Mouse (Mus musculus): ENCODE measurements at regions not wholly inside any gene's neighbourhood (a gene's known extent, or its start where the extent isn't known, plus 50 kb on each side); places are given as distances from the start of the nearest gene placed in this dataset.

DNA sequence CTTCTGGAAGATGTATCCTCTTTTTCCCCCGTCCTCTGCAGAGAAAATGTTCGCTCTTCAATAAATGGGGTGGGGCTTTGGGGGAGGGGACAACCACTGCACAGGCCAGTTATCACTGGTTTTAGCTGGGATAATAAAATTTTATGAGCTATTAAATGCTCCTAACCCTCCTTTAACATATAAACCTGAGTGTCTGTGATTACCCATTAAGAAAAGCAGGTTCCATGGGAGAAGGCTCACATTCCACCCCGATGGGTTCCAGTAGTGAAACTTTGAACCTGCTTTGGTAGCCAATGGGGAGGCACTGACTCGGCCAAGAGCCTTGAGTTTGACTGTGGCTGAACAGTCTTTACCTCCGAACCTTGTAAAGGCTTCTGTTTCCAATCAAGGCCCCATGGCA lies 76.7 kb downstream of the Wdr5 start:
- TF ChIP-seq CTCF (IDR thresholded peaks at IDR 0.05) (no peak), EP300 (IDR thresholded peaks at IDR 0.05; ENCODE audit: insufficient read depth, low read depth, low read length) (no peak)
